Mouse (Mus musculus): ENCODE measurements around the gene Plxna2. TPM values are rescaled to one million over a fixed set of nuclear protein-coding genes. Genes with fewer than 3 reads are reported as not detected.

Plxna2 gene
- total and polyA plus RNA-seq, 3 experiments = under 0.01 to 0.03 TPM; not detected in 1

- H3K4me3 ChIP-seq (ENCODE audit: control insufficient read depth in 1 of 2, insufficient read depth in 1 of 2, low read depth in 2 of 2, low read length in 2 of 2) = no peak overlapping the region
- H3K27me3 ChIP-seq (ENCODE audit: control insufficient read depth in 1 of 2, insufficient read depth in 2 of 2, low read length in 2 of 2) = no peaks in the 10 kb centered on the region
- H3K79me2 ChIP-seq (ENCODE audit: control insufficient read depth, insufficient read depth, low read length, poor library complexity) = no peaks in the 10 kb centered on the region
- peak in 2 of 3 experiments; percentile 3 to 43; a peak in 2 of 6 replicates for TF ChIP-seq CTCF (IDR thresholded peaks at IDR 0.05 in 2 of 3, conservative IDR thresholded peaks at IDR 0.05 in 1 of 3; ENCODE audit: control insufficient read depth in 1 of 3, insufficient read depth in 1 of 3, low read depth in 2 of 3, low read length in 3 of 3, poor library complexity in 1 of 3, severe bottlenecking in 1 of 3)
- TF ChIP-seq SMC3 (IDR thresholded peaks at IDR 0.05; ENCODE audit: low read depth, low read length) = peak; percentile 42
- peak; percentile 15 for TF ChIP-seq RAD21 (IDR thresholded peaks at IDR 0.05; ENCODE audit: low read depth, low read length)
- TF ChIP-seq USF2 (IDR thresholded peaks at IDR 0.05; ENCODE audit: borderline replicate concordance in 1 of 2, insufficient read depth in 1 of 2, low read depth in 1 of 2, low read length in 2 of 2) = no peak
- TF ChIP-seq JUND (IDR thresholded peaks at IDR 0.05; ENCODE audit: low read depth, low read length) = no peak
- H3K9me3 ChIP-seq (replicated peaks; ENCODE audit: insufficient read depth, low read length) = no peaks in the 10 kb centered on the region
- H3K27ac ChIP-seq (ENCODE audit: control insufficient read depth, low read depth, low read length) = no peak overlapping the region
- H3K4me1 ChIP-seq (ENCODE audit: control insufficient read depth in 1 of 2, insufficient read depth in 2 of 2, low read length in 2 of 2) = no peaks in the 10 kb centered on the region
- no peak overlapping the region for H3K9ac ChIP-seq (ENCODE audit: control insufficient read depth, low read depth, low read length, poor library complexity, severe bottlenecking)
- no peaks in the 10 kb centered on the region for H3K36me3 ChIP-seq (ENCODE audit: control insufficient read depth in 1 of 2, insufficient read depth in 2 of 2, low read length in 2 of 2)
- no peak for DNase-seq (ENCODE audit: low read depth, low spot score)
Measured at GRCm38 (mm10) chr1:194607406-194608261, 10.4 kb upstream of the Plxna2 start.

DNA sequence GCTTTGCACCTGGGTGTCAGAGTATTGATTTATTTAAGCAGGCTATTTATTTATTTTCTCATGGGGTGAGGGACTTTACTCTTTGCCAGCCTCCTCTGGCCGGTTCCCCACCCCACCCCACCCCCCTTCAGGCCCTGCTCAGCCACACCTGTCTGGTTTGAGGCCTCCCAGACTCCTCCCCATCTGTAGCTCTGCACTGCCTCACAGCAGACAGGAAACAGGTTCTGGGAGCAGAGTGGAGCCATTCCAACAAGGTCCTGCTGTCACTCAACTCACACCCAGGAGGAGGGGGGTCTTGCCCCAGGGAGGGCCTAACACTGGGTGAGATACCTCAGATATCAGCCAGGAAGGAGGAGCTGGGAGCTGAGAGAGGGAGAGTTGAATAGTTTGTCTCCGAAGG, 7.5 kb upstream of the Plxna2 start:
- TF ChIP-seq MAZ (IDR thresholded peaks at IDR 0.05; ENCODE audit: low read depth, low read length) = no peak
- TF ChIP-seq POLR2A (IDR thresholded peaks at IDR 0.05; ENCODE audit: control insufficient read depth in 1 of 2, insufficient read depth in 1 of 2, low read depth in 1 of 2, low read length in 2 of 2, poor library complexity in 1 of 2) = no peak
- TF ChIP-seq JUND (IDR thresholded peaks at IDR 0.05; ENCODE audit: low read depth, low read length) = no peak
- TF ChIP-seq MEF2A (IDR thresholded peaks at IDR 0.05; ENCODE audit: extremely low read depth, insufficient replicate concordance, low read depth, low read length, poor library complexity, severe bottlenecking) = no peak
- Histone ChIP-seq H3K27ac (ENCODE audit: control insufficient read depth, low read depth, low read length) (no peak overlapping the region), H3K27me3 (ENCODE audit: control insufficient read depth in 1 of 2, insufficient read depth in 2 of 2, low read length in 2 of 2) (no peaks in the 10 kb centered on the region), H3K9me3 (replicated peaks; ENCODE audit: insufficient read depth, low read length) (no peaks in the 10 kb centered on the region), H3K9ac (ENCODE audit: control insufficient read depth, low read depth, low read length, poor library complexity, severe bottlenecking) (no peak overlapping the region), H3K36me3 (ENCODE audit: control insufficient read depth in 1 of 2, insufficient read depth in 2 of 2, low read length in 2 of 2) (no peaks in the 10 kb centered on the region), H3K4me3 (ENCODE audit: control insufficient read depth in 1 of 2, insufficient read depth in 1 of 2, low read depth in 2 of 2, low read length in 2 of 2) (no peak overlapping the region), H3K79me2 (ENCODE audit: control insufficient read depth, insufficient read depth, low read length, poor library complexity) (no peaks in the 10 kb centered on the region), H3K4me1 (ENCODE audit: control insufficient read depth in 1 of 2, insufficient read depth in 2 of 2, low read length in 2 of 2) (no peaks in the 10 kb centered on the region)
- DNase-seq (ENCODE audit: low read depth, low spot score) = no peak

DNA sequence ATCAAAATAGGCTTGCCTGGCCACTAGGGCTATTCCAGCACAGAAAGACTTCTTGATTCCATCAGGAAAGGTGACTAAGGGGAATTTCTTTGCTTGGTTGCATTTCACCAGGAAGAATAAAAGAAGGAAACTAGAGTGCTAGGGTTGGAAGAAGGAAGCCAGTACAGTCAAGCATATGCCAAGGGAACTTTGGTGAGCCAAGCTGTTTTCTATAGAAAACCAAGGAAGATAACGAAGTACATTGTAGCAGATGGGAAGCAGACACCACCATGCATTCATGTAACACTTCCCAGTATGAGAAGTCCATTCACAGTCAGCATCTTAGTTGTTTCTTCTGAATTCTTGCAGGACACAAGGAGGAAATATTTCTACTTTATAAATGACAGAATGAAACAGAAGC, 5.4 kb upstream of the Plxna2 start:
- Histone ChIP-seq H3K79me2 (ENCODE audit: control insufficient read depth, insufficient read depth, low read length, poor library complexity) (no peaks in the 10 kb centered on the region), H3K9me3 (replicated peaks; ENCODE audit: insufficient read depth, low read length) (no peaks in the 10 kb centered on the region), H3K27ac (ENCODE audit: control insufficient read depth, low read depth, low read length) (no peak overlapping the region), H3K27me3 (ENCODE audit: control insufficient read depth in 1 of 2, insufficient read depth in 2 of 2, low read length in 2 of 2) (no peaks in the 10 kb centered on the region), H3K36me3 (ENCODE audit: control insufficient read depth in 1 of 2, insufficient read depth in 2 of 2, low read length in 2 of 2) (no peaks in the 10 kb centered on the region), H3K4me3 (ENCODE audit: control insufficient read depth in 1 of 2, insufficient read depth in 1 of 2, low read depth in 2 of 2, low read length in 2 of 2) (no peak overlapping the region), H3K9ac (ENCODE audit: control insufficient read depth, low read depth, low read length, poor library complexity, severe bottlenecking) (no peak overlapping the region), H3K4me1 (ENCODE audit: control insufficient read depth in 1 of 2, insufficient read depth in 2 of 2, low read length in 2 of 2) (no peaks in the 10 kb centered on the region)
- no peak for DNase-seq (ENCODE audit: low read depth, low spot score)
- TF ChIP-seq SIN3A (IDR thresholded peaks at IDR 0.05; ENCODE audit: low read length) = no peak
- no peak for TF ChIP-seq TCF12 (IDR thresholded peaks at IDR 0.05; ENCODE audit: low read depth, low read length)
- no peak for TF ChIP-seq NELFE (IDR thresholded peaks at IDR 0.05; ENCODE audit: low read depth, low read length)
- TF ChIP-seq ZKSCAN1 (IDR thresholded peaks at IDR 0.05; ENCODE audit: low read depth, low read length) = no peak
- no peak for TF ChIP-seq MEF2A (IDR thresholded peaks at IDR 0.05; ENCODE audit: extremely low read depth, insufficient replicate concordance, low read depth, low read length, poor library complexity, severe bottlenecking)
- no peak for TF ChIP-seq ZC3H11A (IDR thresholded peaks at IDR 0.05; ENCODE audit: low read depth, low read length)
- TF ChIP-seq TBP (IDR thresholded peaks at IDR 0.05; ENCODE audit: low read depth, low read length) = no peak
- TF ChIP-seq MYB (IDR thresholded peaks at IDR 0.05; ENCODE audit: low read depth, low read length) = no peak
- no peak for TF ChIP-seq SMC3 (IDR thresholded peaks at IDR 0.05; ENCODE audit: low read depth, low read length)
- TF ChIP-seq RAD21 (IDR thresholded peaks at IDR 0.05; ENCODE audit: low read depth, low read length) = no peak
- no peak for TF ChIP-seq UBTF (IDR thresholded peaks at IDR 0.05; ENCODE audit: borderline replicate concordance, insufficient read depth, low read depth, low read length)
- no peak for TF ChIP-seq ETS1 (IDR thresholded peaks at IDR 0.05; ENCODE audit: low read depth, low read length)
- TF ChIP-seq E2F4 (IDR thresholded peaks at IDR 0.05; ENCODE audit: borderline replicate concordance, low read depth, low read length) = no peak
- no peak for TF ChIP-seq POLR2AphosphoS2 (IDR thresholded peaks at IDR 0.05; ENCODE audit: low read length)
- no peak for TF ChIP-seq ELF1 (IDR thresholded peaks at IDR 0.05; ENCODE audit: low read depth, low read length)
- no peak for TF ChIP-seq ZMIZ1 (IDR thresholded peaks at IDR 0.05; ENCODE audit: low read depth, low read length)

All from MEL (cell line).